Mouse (Mus musculus): Measurements from ENCODE around the gene P3h4. TPM values are rescaled to one million over a fixed set of nuclear protein-coding genes. Genes with fewer than 3 reads are reported as not detected.

The P3h4 gene
- polyA plus RNA-seq, 1 experiment from 2014 or later: 47.1 TPM

GRCm38 (mm10) chr11:100404456-100405074, 10.1 kb downstream of the P3h4 start:
- peak overlapping the region; percentile 85; the same call in 1 of the 2 replicates for H3K27ac ChIP-seq (ENCODE audit: low read length)
- peaks cover 5% of the 10 kb centered on the region; the same call in 1 of the 2 replicates for H3K36me3 ChIP-seq (ENCODE audit: insufficient read depth, low read length)
- H3K27me3 ChIP-seq (replicated peaks; ENCODE audit: insufficient read depth, low read length): no peaks in the 10 kb centered on the region
- DNase-seq (ENCODE audit: low spot score) (no peak), ATAC-seq (no peak)
- H3K4me3 ChIP-seq (ENCODE audit: low read depth, low read length): no peak overlapping the region
- H3K9ac ChIP-seq (replicated peaks; ENCODE audit: low read depth): no peak overlapping the region
- H3K4me1 ChIP-seq (ENCODE audit: insufficient read depth, low read depth, low read length): peaks cover 12% of the 10 kb centered on the region; the same call in 1 of the 2 replicates
- no peaks in the 10 kb centered on the region for H3K9me3 ChIP-seq (ENCODE audit: low read length)
- no peak for TF ChIP-seq CTCF (IDR thresholded peaks at IDR 0.05)
- TF ChIP-seq EP300 (IDR thresholded peaks at IDR 0.05): no peak
- 86% methylated on average over 3 of the region's 3 CpGs for WGBS
- no peak overlapping the region for H3K4me2 ChIP-seq (replicated peaks; ENCODE audit: low read depth, low read length)

GRCm38 (mm10) chr11:100403445-100404134, 11.0 kb downstream of the P3h4 start:
- DNase-seq (ENCODE audit: low spot score) (peak; percentile 69), ATAC-seq (peak; percentile 56)
- Histone ChIP-seq H3K27me3 (replicated peaks; ENCODE audit: insufficient read depth, low read length) (no peaks in the 10 kb centered on the region), H3K4me1 (ENCODE audit: insufficient read depth, low read depth, low read length) (peaks cover 12% of the 10 kb centered on the region; the same call in 1 of the 2 replicates), H3K9ac (replicated peaks; ENCODE audit: low read depth) (no peak overlapping the region), H3K27ac (ENCODE audit: low read length) (peak overlapping the region; percentile 85), H3K36me3 (ENCODE audit: insufficient read depth, low read length) (peaks cover under 1% of the 10 kb centered on the region; the same call in 1 of the 2 replicates), H3K4me2 (replicated peaks; ENCODE audit: low read depth, low read length) (no peak overlapping the region), H3K4me3 (ENCODE audit: low read depth, low read length) (no peak overlapping the region), H3K9me3 (ENCODE audit: low read length) (no peaks in the 10 kb centered on the region)
- no peak for TF ChIP-seq CTCF (IDR thresholded peaks at IDR 0.05)
- TF ChIP-seq EP300 (IDR thresholded peaks at IDR 0.05): no peak
- 30% methylated on average over 10 of the region's 10 CpGs for WGBS

DNA sequence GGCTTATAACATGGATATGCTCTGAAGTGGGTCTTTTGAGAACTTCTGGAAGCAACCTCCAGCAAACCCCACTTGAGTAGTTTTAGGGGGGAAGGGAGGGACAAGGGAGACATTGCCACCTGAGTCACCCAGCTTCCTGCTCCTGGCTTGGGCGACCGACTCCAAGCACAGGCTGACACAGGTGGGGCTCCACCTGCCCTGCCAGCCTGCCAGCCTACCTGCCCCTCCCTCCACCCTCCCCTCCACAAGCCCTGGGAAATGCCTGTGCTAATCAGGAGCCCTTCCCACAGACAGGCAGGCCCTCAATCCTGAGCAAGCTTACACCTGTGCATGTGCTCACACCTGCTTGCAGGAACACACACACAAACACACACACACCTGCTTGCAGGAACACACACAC, 12.0 kb downstream of the P3h4 start:
- 0 out of 2 replicates have a peak, but pooled peaks have one; percentile 6 for TF ChIP-seq EP300 (IDR thresholded peaks at IDR 0.05)
- TF ChIP-seq CTCF (IDR thresholded peaks at IDR 0.05): no peak
- WGBS: 60% methylated on average over 1 of the region's 2 CpGs
- Histone ChIP-seq H3K27ac (ENCODE audit: low read length) (peak overlapping the region; percentile 85), H3K4me2 (replicated peaks; ENCODE audit: low read depth, low read length) (no peak overlapping the region), H3K27me3 (replicated peaks; ENCODE audit: insufficient read depth, low read length) (no peaks in the 10 kb centered on the region), H3K4me3 (ENCODE audit: low read depth, low read length) (no peak overlapping the region), H3K9ac (replicated peaks; ENCODE audit: low read depth) (no peak overlapping the region), H3K36me3 (ENCODE audit: insufficient read depth, low read length) (no peaks in the 10 kb centered on the region), H3K9me3 (ENCODE audit: low read length) (no peaks in the 10 kb centered on the region), H3K4me1 (ENCODE audit: insufficient read depth, low read depth, low read length) (peaks cover 15% of the 10 kb centered on the region; the same call in 1 of the 2 replicates)
- ATAC-seq (peak; percentile 43), DNase-seq (ENCODE audit: low spot score) (peak; percentile 83)

DNA sequence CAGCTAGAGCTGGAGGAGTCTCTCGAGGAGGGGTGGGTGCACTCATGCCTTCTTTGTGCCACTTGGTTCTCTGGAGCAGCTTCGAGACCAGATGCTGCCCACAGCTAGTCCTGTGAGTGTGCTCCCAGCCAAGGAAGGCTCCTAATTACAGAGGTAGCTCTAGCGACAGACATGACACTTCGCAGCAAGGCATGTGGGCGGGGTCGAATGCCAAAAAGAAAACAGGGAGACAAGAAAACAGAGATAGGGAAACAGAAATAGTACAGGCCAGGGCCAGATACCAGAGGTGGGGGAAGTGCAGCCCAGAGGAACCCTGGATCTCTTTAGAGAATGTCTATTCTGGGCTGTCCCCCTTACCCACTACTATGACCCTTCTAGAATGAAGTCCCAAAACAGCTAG, 12.4 kb downstream of the P3h4 start:
- no peak for TF ChIP-seq EP300 (IDR thresholded peaks at IDR 0.05)
- no peak for TF ChIP-seq CTCF (IDR thresholded peaks at IDR 0.05)

GRCm38 (mm10) chr11:100400842-100401241, 13.8 kb downstream of the P3h4 start:
- H3K27me3 ChIP-seq (replicated peaks; ENCODE audit: insufficient read depth, low read length): no peaks in the 10 kb centered on the region
- H3K9me3 ChIP-seq (ENCODE audit: low read length): no peaks in the 10 kb centered on the region
- ATAC-seq (no peak), DNase-seq (ENCODE audit: low spot score) (no peak)
- H3K27ac ChIP-seq (ENCODE audit: low read length): no peak overlapping the region
- 72% methylated on average over 6 of the region's 6 CpGs for WGBS
- no peak overlapping the region for H3K4me2 ChIP-seq (replicated peaks; ENCODE audit: low read depth, low read length)
- H3K36me3 ChIP-seq (ENCODE audit: insufficient read depth, low read length): no peaks in the 10 kb centered on the region
- TF ChIP-seq CTCF (IDR thresholded peaks at IDR 0.05) (no peak), EP300 (IDR thresholded peaks at IDR 0.05) (no peak)
- H3K4me1 ChIP-seq (ENCODE audit: insufficient read depth, low read depth, low read length): peaks cover 15% of the 10 kb centered on the region; the same call in 1 of the 2 replicates
- H3K9ac ChIP-seq (replicated peaks; ENCODE audit: low read depth): no peak overlapping the region
- H3K4me3 ChIP-seq (ENCODE audit: low read depth, low read length): no peak overlapping the region

More for the DNA sequence above, 12.4 kb downstream of the P3h4 start:
- no peak overlapping the region for H3K4me3 ChIP-seq (ENCODE audit: low read depth, low read length)
- H3K4me1 ChIP-seq (ENCODE audit: insufficient read depth, low read depth, low read length): peaks cover 15% of the 10 kb centered on the region; the same call in 1 of the 2 replicates
- DNase-seq (ENCODE audit: low spot score) (peak; percentile 40), ATAC-seq (no peak)
- WGBS: 28% methylated on average over 6 of the region's 6 CpGs
- no peaks in the 10 kb centered on the region for H3K36me3 ChIP-seq (ENCODE audit: insufficient read depth, low read length)
- H3K27ac ChIP-seq (ENCODE audit: low read length): peak overlapping the region; percentile 85
- no peak overlapping the region for H3K9ac ChIP-seq (replicated peaks; ENCODE audit: low read depth)
- no peaks in the 10 kb centered on the region for H3K27me3 ChIP-seq (replicated peaks; ENCODE audit: insufficient read depth, low read length)
- no peak overlapping the region for H3K4me2 ChIP-seq (replicated peaks; ENCODE audit: low read depth, low read length)
- no peaks in the 10 kb centered on the region for H3K9me3 ChIP-seq (ENCODE audit: low read length)

GRCm38 (mm10) chr11:100399727-100400538, 14.7 kb downstream of the P3h4 start:
- no peak overlapping the region for H3K4me2 ChIP-seq (replicated peaks; ENCODE audit: low read depth, low read length)
- H3K9me3 ChIP-seq (ENCODE audit: low read length): no peaks in the 10 kb centered on the region
- WGBS: 58% methylated on average over 12 of the region's 12 CpGs
- H3K9ac ChIP-seq (replicated peaks; ENCODE audit: low read depth): no peak overlapping the region
- H3K27me3 ChIP-seq (replicated peaks; ENCODE audit: insufficient read depth, low read length): no peaks in the 10 kb centered on the region
- H3K36me3 ChIP-seq (ENCODE audit: insufficient read depth, low read length): no peaks in the 10 kb centered on the region
- ATAC-seq: no peak
- H3K4me3 ChIP-seq (ENCODE audit: low read depth, low read length): no peak overlapping the region
- no peak for DNase-seq (ENCODE audit: low spot score)
- TF ChIP-seq CTCF (IDR thresholded peaks at IDR 0.05): no peak
- H3K4me1 ChIP-seq (ENCODE audit: insufficient read depth, low read depth, low read length): peaks cover 24% of the 10 kb centered on the region
- H3K27ac ChIP-seq (ENCODE audit: low read length): peak overlapping the region; percentile 38; the same call in 1 of the 2 replicates

All from lung, postnatal 0 days (tissue).